Mouse (Mus musculus): ENCODE results near the gene Ubd.
"Not testable (repeated sequence)": the region's sequence is repeated elsewhere in the genome, so short reads cannot be mapped to it uniquely, and the experiment has no call there.

Ubd gene

DNA sequence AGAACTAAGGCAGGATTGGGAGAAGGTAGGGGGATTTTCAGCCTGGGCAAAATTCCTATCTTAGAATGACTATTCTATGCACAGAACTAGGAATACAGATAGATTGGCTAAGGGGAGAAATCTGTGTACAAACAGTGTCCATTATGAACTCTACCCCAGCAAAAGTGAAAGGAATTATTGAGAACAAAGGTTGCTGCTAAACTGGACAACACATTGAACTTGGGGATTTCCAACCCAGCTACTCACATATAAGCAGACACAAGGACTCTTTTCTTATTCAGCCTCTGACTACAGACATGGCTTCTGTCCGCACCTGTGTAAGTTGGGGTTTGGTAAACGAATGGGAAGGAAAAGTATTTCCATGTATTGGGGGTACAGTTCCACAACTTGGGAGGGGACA is at the start of gene Ubd:
Gene Ubd, plus strand, starts transcription at position 237 of the 400 bp plus-strand sequence.
- DNase-seq, result no peak

DNA sequence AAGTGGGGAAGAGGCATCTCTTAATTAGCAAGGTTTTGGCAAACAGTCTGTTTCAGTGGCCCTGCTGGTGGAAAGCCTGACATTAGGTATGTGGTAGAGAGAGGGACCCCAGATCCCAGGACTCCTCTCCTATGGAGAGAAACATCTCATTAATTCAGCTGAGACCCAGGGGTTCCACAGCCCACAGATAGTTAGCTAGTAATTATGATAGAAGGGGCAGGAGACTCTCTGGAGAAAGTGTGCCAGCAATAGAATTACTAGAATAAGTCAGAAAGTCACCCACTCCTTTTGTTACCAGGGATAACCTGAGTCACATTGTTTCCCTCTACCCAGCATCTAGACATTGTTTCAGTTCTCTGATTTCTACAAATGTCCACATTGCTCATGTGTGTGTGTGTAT is 32.3 kb upstream of the Ubd start, which contains the start of gene Olfr93:
Gene Olfr93, minus strand, starts transcription at position 101 of the 400 bp plus-strand sequence.
- no peak for DNase-seq

DNA sequence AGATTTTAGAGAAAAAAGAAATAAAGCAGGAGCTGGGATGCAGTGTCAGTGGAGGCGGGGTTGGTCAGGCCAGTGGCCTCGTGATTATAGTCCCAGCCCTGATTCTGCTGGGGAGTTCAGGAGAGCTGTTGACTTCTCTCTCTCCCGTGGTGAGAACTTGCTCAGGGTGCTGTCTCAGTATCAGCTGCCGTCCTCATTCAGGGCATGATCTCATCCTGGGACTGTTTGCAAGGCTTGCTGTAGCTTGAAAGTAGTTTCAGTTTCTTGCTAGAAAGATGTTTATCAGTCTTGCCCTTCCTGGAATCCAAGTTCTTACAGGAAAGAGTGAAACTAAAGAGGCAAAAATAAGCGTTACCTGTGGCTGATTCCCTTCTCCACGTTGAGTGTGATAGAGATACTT is 8.2 kb upstream of the Ubd start:
- no peak for DNase-seq

DNA sequence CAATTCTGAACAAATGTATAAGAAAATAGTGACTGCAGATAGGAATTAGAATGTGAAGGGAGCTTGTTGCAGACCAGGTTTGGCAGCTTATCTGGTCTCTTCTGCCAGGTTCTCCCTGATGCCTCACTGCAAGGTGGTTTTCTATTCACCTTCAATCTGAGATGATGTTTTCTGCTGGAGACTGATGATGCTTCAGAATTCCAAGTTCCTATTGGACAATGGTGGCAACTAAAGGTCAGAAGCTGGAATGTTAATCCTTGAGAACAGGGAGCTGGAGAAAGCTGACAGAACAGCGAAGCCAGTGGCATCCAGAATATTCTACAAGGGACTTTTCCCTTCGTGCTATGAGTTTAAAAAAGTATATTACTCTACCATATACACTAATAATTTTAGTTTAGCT is 3.0 kb upstream of the Ubd start:
- no peak for DNase-seq

DNA sequence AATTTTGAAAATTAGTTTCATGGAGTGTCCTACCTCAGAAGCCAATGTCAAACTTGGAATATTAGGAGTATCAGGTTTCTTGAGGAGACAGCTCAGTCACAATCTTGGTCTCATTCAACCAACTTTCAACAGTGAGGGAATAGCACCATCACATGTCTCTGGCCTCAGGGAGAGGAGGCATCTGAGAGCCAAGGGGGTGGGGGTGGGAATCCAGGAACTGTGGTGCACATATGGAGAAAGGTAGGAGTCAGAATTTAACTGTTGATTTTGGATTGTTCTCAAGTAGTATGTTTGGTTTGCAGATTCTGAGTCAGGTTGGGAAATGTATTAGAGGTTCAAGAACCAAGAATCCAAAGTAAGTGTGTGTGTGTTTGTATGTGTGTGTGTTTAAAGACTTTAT is 660 bp upstream of the Ubd start:
- no peak for DNase-seq

DNA sequence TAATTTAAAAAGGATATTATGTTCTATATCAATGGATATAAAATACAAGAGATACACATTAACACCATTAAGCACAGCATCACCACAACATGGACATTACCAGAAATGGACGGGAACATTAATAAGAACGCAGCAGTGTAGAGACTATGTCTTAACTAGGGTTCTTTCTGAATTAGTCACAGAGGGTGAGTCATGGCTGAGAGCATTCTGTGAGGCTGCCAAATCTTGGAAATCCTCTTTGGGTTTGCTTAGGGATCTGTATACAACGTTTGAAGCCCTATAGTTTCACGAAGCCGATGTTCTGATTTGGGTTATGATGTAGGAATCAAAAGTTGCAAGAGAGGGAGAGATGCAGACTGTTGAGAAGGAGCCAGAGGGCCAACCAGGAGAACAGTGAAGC is 1.1 kb downstream of the Ubd start:
- DNase-seq, result no peak

DNA sequence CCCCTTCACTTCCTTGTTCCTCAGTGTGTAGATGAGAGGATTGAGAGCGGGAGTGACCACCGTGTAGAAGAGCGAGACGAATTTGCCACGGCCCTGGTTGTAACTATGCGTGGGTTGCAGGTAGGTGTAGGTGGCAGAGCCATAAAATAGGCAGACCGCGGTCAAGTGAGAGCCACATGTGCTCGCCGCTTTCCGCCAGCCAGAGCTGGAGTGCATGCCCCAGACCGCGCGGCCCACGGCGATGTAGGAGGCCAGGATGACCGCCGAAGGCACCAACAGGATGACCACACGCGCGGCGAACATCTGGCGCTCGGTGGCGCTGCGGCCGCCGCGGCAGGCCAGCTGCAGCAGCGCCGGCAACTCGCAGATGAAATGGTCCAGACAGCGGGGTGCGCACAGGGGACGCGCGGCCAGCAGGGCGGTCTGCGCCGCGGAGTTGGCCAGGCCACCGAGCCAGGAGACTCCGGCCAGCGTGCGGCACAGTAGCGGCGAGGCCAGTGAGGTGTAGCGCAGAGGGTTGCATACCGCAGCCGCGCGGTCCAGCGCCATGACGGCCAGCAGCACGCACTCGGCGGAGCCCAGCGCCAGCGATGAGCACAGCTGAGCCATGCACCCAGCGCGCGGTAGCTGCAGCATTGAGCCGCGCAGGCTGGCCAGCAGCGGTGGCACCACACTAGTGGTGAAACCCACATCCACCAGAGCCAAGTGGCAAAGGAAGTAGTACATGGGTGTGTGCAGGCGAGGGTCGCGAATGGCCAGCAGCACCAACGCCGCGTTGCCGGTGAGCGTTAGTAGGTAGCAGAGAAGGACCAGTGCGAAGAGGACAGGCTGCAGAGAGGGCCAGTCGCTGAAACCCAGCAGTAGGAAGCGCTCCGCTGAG is 3.4 kb downstream of the Ubd start:
- no peak for DNase-seq

DNA sequence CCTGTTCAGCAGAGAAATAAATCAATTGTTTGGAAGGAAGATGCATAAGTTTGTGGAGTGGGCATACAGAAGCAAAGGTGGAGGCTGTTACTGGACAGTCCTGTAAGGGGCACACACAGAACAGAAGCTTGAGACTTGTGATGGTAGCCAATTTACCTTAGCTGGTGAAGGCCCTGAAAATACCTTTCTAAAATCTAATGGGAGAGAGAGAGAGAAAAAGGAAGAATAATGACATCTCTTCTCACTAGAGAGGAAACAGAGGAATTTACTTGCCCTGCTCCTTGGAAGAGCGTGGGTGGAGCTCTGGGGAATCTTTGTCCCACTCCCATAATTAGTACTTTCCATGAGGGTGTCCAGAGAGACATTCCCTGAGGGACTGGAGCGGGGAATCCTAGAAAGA is 7.2 kb downstream of the Ubd start, which contains the start of gene Olfr94:
Gene Olfr94, minus strand, starts transcription at position 101 of the 400 bp plus-strand sequence.
- DNase-seq, result no peak

DNA sequence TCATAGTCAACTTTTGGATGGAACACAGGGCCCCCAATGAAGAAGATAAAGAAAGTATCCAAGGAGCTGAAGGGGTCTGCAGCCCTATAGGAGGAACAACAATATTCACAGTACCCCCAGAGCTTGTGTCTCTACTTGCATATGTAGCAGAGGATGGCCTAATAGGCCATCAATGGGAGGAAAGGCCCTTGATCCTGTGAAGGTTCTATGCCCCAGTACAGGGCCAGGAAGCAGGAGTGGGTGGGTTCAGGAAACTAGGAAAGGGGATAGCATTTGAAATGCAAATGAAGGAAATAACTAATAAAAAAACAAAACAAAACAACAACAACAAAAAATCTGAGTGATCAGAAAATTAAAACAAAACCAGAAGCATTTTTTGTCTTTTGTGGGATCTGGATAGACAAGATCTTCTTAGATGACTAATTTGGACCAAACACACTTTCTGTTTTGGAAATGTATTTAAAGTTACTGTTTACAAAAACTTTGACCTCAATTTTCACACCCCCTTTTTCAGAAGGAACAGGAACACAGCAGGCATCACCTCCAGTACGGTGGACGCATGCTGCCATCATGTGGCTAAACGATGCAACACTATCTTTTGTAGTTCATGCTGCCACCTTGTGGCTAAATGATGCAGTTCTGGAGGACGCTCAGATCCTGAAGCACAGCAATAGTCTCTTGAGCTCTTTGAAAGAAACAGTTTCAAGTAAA is 9.7 kb downstream of the Ubd start:
- DNase-seq, result peak; percentile 74 to 75

DNA sequence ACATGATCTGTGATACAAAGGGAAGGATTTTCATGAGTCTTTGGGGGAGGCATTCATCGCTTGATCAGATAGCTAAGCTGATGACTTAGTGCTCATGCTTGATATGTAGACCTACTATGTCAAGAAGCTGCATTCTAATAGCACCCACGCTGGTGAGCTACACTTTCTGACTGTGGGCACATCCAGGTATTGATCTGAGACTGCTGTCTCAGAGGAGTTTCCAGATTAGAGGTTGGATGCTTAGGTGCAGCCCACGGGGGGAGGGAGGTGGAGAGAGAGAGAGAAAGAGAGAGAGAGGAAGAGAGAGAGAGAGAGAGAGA is 10.2 kb downstream of the Ubd start:
- DNase-seq, result no peak

DNA sequence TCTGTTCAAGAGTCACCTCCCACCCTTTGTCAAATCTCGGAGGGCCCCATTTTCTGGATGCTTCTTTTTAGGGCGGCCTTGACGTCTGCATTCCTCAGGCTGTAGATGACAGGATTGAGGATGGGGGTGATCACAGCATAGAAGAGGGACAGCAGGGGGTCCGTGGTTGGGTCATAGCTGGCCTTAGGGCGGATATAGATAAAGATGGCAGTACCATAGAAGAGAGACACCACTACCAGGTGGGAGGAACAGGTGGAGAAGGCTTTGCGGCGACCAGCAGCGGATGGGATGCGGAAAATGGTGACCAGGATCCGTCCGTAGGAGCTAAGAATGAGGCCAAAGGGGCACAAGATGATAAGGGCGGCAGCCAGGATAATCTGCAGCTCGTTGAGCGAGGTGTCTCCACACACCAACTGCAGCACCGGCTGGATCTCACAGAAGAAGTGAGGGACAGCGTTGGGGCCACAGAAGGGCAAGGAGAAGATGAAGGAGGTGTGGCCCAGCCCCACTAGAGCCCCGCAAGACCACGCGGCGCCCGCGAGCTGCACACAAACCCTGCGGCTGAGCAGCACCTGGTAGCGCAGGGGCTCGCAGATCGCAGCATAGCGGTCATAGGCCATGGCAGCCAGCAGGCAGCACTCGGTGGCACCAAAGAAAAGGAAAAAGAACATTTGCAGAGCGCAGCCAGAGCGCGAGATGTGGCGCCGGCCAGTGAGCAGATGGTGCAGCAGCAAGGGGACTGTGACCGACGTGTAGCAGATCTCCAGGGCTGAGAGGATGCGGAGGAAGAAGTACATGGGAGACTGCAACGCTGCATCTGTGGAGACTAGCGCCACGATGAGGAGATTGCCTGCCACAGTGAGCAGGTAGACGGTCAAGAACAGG is 17.4 kb downstream of the Ubd start:
- DNase-seq, result no peak

DNA sequence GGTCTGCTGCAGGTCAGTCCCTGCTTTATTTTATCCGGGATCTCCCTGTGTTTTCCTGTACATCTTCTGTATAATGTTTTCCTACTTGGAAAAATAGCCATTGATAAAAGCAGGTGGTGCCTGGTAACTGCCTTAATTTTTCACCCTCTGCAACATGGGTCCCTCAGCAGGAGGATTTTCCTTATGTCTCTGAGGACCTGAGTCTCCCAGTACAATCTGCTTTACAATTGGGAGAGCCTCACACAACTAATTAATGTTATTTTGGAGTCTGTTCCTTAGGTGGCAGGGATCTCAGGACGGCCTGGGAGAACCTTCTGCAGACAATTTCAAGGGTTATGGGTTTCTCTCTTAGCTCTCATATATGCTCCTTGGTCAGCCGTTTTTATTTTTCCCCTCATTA is 19.3 kb downstream of the Ubd start, which contains the start of gene Olfr95:
Gene Olfr95, minus strand, starts transcription at position 101 of the 400 bp plus-strand sequence.
- no peak for DNase-seq

DNA sequence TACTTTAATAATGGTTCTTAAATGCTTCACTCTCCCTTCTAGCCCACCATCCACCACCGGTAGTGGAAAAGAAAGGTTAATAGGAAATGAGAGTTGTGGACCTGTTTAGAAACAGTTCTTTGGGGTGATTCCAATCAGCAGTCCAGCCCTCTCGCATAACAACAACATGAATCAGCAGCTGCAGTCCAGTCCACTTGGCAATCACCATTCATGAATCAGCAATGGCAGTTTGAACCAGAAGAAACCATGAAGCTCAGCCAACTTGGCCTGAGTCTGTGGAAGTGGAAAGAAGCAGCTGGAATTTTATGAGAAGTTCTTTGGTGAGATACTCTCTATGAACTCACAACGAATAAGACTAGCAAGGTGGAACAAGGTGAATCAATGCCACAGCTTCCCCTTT is 24.8 kb downstream of the Ubd start:
- no peak for DNase-seq

DNA sequence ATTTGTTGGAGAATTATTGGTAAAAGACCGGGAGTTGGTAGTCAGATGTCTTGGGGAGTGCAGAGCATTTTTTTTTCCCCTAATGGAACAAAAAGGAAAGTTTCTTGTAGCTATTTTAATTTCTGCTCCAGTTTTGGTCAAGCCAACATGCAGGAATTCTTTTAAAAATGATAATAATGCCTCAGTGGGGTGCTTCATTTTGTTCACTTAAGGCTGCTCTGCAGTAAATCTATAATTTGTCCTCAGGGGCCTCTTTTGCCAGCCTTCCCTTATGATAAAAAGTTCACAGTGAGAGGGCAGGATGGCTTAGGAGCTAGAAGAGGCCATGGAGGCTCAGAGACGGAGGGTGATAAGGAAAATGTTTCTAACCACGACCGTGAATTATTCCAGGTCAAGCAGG is 26.2 kb downstream of the Ubd start, which contains the start of gene Olfr96:
Gene Olfr96, plus strand, starts transcription at position 301 of the 400 bp plus-strand sequence.
- no peak for DNase-seq

DNA sequence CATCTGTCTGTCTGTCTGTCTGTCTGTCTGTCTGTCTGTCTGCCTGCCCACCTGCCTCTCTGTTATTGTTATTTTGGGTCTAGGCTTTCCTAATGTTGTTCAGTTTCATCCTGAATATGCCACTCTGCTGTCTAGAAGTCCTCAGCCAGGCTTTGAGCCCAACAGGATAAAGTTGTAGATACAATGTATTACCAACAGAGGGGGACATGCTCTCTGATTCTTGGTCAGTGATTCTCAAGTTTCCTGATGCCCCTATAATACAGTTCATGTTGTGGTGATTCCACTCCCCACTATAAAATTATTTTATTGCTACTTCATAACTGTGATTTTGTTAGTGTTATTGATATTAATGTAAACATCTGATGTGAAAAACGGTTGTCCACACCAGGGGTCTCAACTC is 28.2 kb downstream of the Ubd start:
- DNase-seq, result no peak

DNA sequence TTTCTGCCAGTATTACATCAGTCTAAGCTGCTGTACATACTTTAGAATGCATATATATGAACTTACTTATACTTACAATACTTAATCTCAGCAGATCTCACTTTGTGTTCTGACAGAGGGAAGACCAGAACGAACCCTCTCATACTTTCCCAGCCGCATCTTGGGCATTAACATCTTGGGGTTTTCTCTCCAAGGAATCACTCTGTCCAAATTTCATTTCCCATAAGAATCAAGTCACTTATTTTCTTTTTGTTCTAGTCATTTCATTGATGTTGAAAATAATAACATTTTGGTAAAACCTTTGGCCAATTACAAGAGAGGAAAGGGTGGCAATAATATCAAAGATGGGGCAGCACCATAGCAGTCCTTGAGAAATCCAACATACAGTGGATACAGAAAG is 43.5 kb downstream of the Ubd start, which contains the start of gene Olfr97:
Gene Olfr97, minus strand, starts transcription at position 101 of the 400 bp plus-strand sequence.
- not testable (repeated sequence) for DNase-seq

DNA sequence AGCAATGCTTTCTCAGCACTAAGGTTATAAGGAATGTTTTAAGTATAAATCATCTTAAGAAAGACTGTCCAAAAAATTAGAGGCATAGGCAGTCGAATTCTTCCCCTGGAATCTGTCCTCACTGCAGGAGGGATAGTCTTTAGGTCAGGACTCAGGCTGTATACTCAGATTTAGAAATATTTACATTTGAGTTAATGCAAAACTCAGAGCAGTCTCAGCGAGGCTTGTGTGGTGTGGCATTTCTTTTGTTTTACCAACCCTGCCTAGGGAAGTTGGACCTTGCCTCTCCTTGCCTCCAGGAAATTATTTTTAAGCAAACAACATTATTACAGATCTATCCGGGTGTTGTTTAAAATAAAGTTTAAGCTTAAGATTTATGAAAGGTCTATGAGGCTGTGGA is 48.5 kb downstream of the Ubd start:
- DNase-seq, result no peak
